Mouse (Mus musculus): ENCODE measurements around the gene Hbb-bh2. TPM values are rescaled to one million over a fixed set of nuclear protein-coding genes. Genes with fewer than 3 reads are reported as not detected.

The Hbb-bh2 gene
- total and polyA plus RNA-seq, 3 experiments, result not detected

- DNase-seq (ENCODE audit: extremely low read depth), result no peak
- dilution Hi-C loops (cut with MboI; ENCODE audit: extremely low pct_ligation_motif_present, extremely low pct_unique_long_range_greater_than_20kb, low sequenced_read_pairs) (no loop called here), in situ Hi-C loops (cut with MboI; ENCODE audit: low pct_ligation_motif_present, low pct_unique_long_range_greater_than_20kb, low sequenced_read_pairs) (no loop called here)
- Histone ChIP-seq H3K4me3 (replicated peaks in 1 of 3; ENCODE audit: low read depth in 2 of 3, low read length in 2 of 3, poor library complexity in 1 of 3) (no peak overlapping the region), H3K4me1 (ENCODE audit: control insufficient read depth in 1 of 2, insufficient read depth in 2 of 2) (peaks cover 0 to 8% of the 10 kb centered on the region in 2 experiments; a peak in 2 of 4 replicates), H3K9ac (ENCODE audit: insufficient read depth, low read depth) (no peak overlapping the region), H3K27ac (ENCODE audit: insufficient read depth, low read depth) (no peak overlapping the region; the same call in 1 of the 2 replicates), H3K79me2 (replicated peaks; ENCODE audit: control insufficient read depth, extremely low read depth, insufficient read depth, poor library complexity, severe bottlenecking) (no peaks in the 10 kb centered on the region), H3K4me2 (ENCODE audit: insufficient read depth, low read depth, poor library complexity, severe bottlenecking) (no peak overlapping the region), H3K27me3 (replicated peaks) (no peaks in the 10 kb centered on the region), H3K36me3 (replicated peaks in 1 of 2; ENCODE audit: control insufficient read depth in 1 of 2, insufficient read depth in 1 of 2, low read length in 1 of 2) (no peaks in the 10 kb centered on the region), H3K9me3 (replicated peaks; ENCODE audit: low read length) (no peaks in the 10 kb centered on the region)
- TF ChIP-seq MYC (IDR thresholded peaks at IDR 0.05; ENCODE audit: low read depth, low read length) (no peak), UBTF (IDR thresholded peaks at IDR 0.05; ENCODE audit: low read depth, low read length) (no peak), BHLHE40 (IDR thresholded peaks at IDR 0.05; ENCODE audit: low read depth, low read length) (no peak), E2F4 (IDR thresholded peaks at IDR 0.05; ENCODE audit: insufficient replicate concordance, low read depth, low read length) (no peak), NRF1 (IDR thresholded peaks at IDR 0.05; ENCODE audit: low read depth, low read length) (no peak), PAX5 (IDR thresholded peaks at IDR 0.05; ENCODE audit: low read length) (no peak), ZNF384 (IDR thresholded peaks at IDR 0.05; ENCODE audit: low read depth, low read length) (no peak), CHD2 (IDR thresholded peaks at IDR 0.05; ENCODE audit: low read length) (no peak), RAD21 (IDR thresholded peaks at IDR 0.05; ENCODE audit: low read depth, low read length) (no peak), ELF1 (IDR thresholded peaks at IDR 0.05; ENCODE audit: low read depth, low read length) (no peak), POLR2A (IDR thresholded peaks at IDR 0.05; ENCODE audit: low read depth, low read length) (no peak), KAT2A (IDR thresholded peaks at IDR 0.05; ENCODE audit: insufficient replicate concordance, low read length) (no peak), ETS1 (conservative IDR thresholded peaks at IDR 0.05; ENCODE audit: low read depth, low read length) (no peak), MEF2A (IDR thresholded peaks at IDR 0.05; ENCODE audit: borderline replicate concordance, low read depth, low read length) (no peak), JUN (IDR thresholded peaks at IDR 0.05; ENCODE audit: insufficient read depth, low read depth, low read length) (no peak), MXI1 (IDR thresholded peaks at IDR 0.05; ENCODE audit: low read depth, low read length) (no peak), TBP (conservative IDR thresholded peaks at IDR 0.05; ENCODE audit: low read depth, low read length) (no peak), RCOR1 (conservative IDR thresholded peaks at IDR 0.05; ENCODE audit: low read depth, low read length) (no peak)
These were observed 4.4 kb upstream of the Hbb-bh2 start for GRCm38 (mm10) chr7:103844525-103845325.

- no peaks in the 10 kb centered on the region for H3K27me3 ChIP-seq (replicated peaks)
- in situ Hi-C loops (cut with MboI; ENCODE audit: low pct_ligation_motif_present, low pct_unique_long_range_greater_than_20kb, low sequenced_read_pairs) (no loop called here), dilution Hi-C loops (cut with MboI; ENCODE audit: extremely low pct_ligation_motif_present, extremely low pct_unique_long_range_greater_than_20kb, low sequenced_read_pairs) (no loop called here)
- no peak for TF ChIP-seq TCF12 (IDR thresholded peaks at IDR 0.05; ENCODE audit: low read depth, low read length)
- no peak for TF ChIP-seq TBP (conservative IDR thresholded peaks at IDR 0.05; ENCODE audit: low read depth, low read length)
- TF ChIP-seq USF2 (conservative IDR thresholded peaks at IDR 0.05; ENCODE audit: low read depth, low read length), result no peak
- TF ChIP-seq MAFK (IDR thresholded peaks at IDR 0.05; ENCODE audit: insufficient replicate concordance, low read length), result no peak
- TF ChIP-seq MXI1 (IDR thresholded peaks at IDR 0.05; ENCODE audit: low read depth, low read length), result no peak
- TF ChIP-seq ELF1 (IDR thresholded peaks at IDR 0.05; ENCODE audit: low read depth, low read length), result no peak
- TF ChIP-seq GABPA (IDR thresholded peaks at IDR 0.05; ENCODE audit: insufficient replicate concordance, low read depth, low read length), result no peak
- H3K9ac ChIP-seq (ENCODE audit: insufficient read depth, low read depth), result no peak within 1 kb of the TSS
- H3K4me3 ChIP-seq (replicated peaks in 1 of 3; ENCODE audit: low read depth in 2 of 3, low read length in 2 of 3, poor library complexity in 1 of 3), result no peak within 1 kb of the TSS
- H3K4me2 ChIP-seq (ENCODE audit: insufficient read depth, low read depth, poor library complexity, severe bottlenecking), result no peak within 1 kb of the TSS
- no peaks in the 10 kb centered on the region for H3K9me3 ChIP-seq (replicated peaks; ENCODE audit: low read length)
- no peaks in the 10 kb centered on the region for H3K36me3 ChIP-seq (replicated peaks in 1 of 2; ENCODE audit: control insufficient read depth in 1 of 2, insufficient read depth in 1 of 2, low read length in 1 of 2)
- H3K27ac ChIP-seq (ENCODE audit: insufficient read depth, low read depth), result no peak within 1 kb of the TSS
- DNase-seq (ENCODE audit: extremely low read depth), result no peak
- H3K79me2 ChIP-seq (replicated peaks; ENCODE audit: control insufficient read depth, extremely low read depth, insufficient read depth, poor library complexity, severe bottlenecking), result no peaks in the 10 kb centered on the region
- peaks cover 0 to 8% of the 10 kb centered on the region in 2 experiments; a peak in 2 of 4 replicates for H3K4me1 ChIP-seq (ENCODE audit: control insufficient read depth in 1 of 2, insufficient read depth in 2 of 2)
These were observed 2.7 kb upstream of the Hbb-bh2 start, which contains the start of gene Hbb-bh1 for GRCm38 (mm10) chr7:103843034-103843433. TSS of gene Hbb-bh1 (minus strand) at chr7:103843164.
